Mouse (Mus musculus) hindbrain, embryonic 16.5 days (tissue): ENCODE measurements around the gene Lck. TPM values are rescaled to one million over a fixed set of nuclear protein-coding genes. Genes with fewer than 3 reads are reported as not detected.

Experiments
- ATAC-seq: fragments of 200-750 bp; cut with Nextera tagmentation; 2 replicates; pipeline ENCODE4 v1.8.0; 2017; ENCODE audit warnings: moderate TSS enrichment, moderate library complexity
- H3K27ac ChIP-seq: fragments of 300-500 bp; sonication (generic); 2 replicates; pipeline ENCODE4 v1.5.1; 2014; ENCODE audit warnings: low read depth, mild to moderate bottlenecking, control low read depth, low read length, moderate library complexity
- H3K27me3 ChIP-seq: fragments of 300-500 bp; sonication (generic); replicated peaks from 2 replicates; pipeline ENCODE4 v1.6.1; 2014; ENCODE audit warnings: low read length; ENCODE audit not compliant: control insufficient read depth, insufficient read depth
- H3K36me3 ChIP-seq: fragments of 300-500 bp; sonication (generic); 2 replicates; pipeline ENCODE4 v1.6.1; 2014; ENCODE audit warnings: mild to moderate bottlenecking, low read length, moderate library complexity, mixed read lengths; ENCODE audit not compliant: control insufficient read depth, insufficient read depth
- H3K4me1 ChIP-seq: fragments of 300-500 bp; sonication (generic); 2 replicates; pipeline ENCODE4 v1.6.1; 2014; ENCODE audit warnings: low read depth, low read length; ENCODE audit not compliant: control insufficient read depth, insufficient read depth
- H3K4me2 ChIP-seq: fragments of 300-500 bp; sonication (generic); 2 replicates; pipeline ENCODE4 v1.6.1; 2014; ENCODE audit warnings: mild to moderate bottlenecking, low read length, control low read depth, moderate library complexity
- H3K4me3 ChIP-seq: fragments of 300-500 bp; sonication (generic); 2 replicates; pipeline ENCODE4 v1.5.1; 2014; ENCODE audit warnings: mild to moderate bottlenecking, low read length, control low read depth, moderate library complexity
- H3K9ac ChIP-seq: fragments of 300-500 bp; sonication (generic); 2 replicates; pipeline ENCODE4 v1.6.1; 2014; ENCODE audit warnings: low read depth, mild to moderate bottlenecking, control low read depth, low read length, moderate library complexity
- H3K9me3 ChIP-seq: fragments of 300-500 bp; sonication (generic); 2 replicates; pipeline ENCODE4 v1.6.1; 2014; ENCODE audit warnings: mild to moderate bottlenecking, low read length, moderate library complexity; ENCODE audit not compliant: control insufficient read depth
- WGBS: fragments of 180-500 bp; shearing (Covaris S2); extraction: QIAGEN DNeasy Blood & Tissue Kit; methylation state at CpG from one replicate; pipeline ENCODE4 v1.1.7; 2014; 5-methylcytosine and 5-hydroxymethylcytosine counted together
- polyA plus RNA-seq: library from polyadenylated mRNA; unstranded; fragments of >200 nt; fragmentation: Nextera tagmentation; extraction: Ambion mirVana; gene quantifications from 2 replicates; pipeline ENCODE4 v1.2.1, GENCODE M21; 2015

Lck gene
- polyA plus RNA-seq, 1 experiment from 2014 or later = 13.9 TPM

DNA sequence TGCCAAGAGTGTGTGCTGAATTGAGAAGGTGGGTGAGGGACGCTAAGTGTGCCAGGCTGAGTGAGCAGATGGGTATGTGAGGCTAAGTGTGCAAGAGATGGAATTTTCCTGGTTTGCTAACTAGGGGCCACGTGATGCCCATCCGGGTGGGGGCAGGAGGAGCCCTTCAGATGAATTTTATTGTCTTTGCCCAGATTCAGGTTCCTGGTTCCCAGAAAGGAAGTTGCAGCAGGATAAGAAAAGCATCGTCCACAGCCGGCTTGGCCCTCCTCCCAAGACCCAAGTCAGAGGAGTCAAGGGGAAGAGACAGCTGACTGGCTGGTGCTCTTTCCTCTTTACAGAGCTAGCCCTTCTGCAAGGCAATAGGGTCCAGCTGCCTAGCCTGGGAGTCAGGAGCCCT is 5.0 kb upstream of the Lck start, which contains the start of gene Fam167b:
Gene Fam167b, minus strand, starts transcription at position 84 of the 400 bp plus-strand sequence.
- H3K9ac ChIP-seq = no peak within 1 kb of the TSS

DNA sequence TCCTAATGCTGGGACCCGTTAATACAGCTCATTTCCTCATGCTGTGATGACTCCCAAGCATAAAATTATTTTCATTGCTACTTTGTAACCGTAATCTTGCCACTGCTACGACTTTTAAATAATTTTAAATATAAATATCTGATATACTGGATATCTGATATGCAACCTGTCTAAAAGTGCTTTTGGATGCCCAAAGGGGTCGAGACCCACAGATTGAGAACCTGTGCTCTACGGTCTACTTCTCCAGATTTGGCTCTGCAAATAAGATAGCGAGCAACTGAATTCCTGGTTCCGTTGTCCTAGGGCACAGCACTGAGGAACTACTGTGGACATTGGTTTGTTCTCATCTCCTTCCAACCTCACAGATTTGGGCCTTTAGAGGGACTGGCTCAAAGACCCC is 4.2 kb upstream of the Lck start:
- 79% methylated on average over 7 of the region's 7 CpGs for WGBS
- Histone ChIP-seq H3K27me3 (no peaks in the 10 kb centered on the region), H3K9ac (no peak overlapping the region)

More for the DNA sequence above, 5.0 kb upstream of the Lck start, which contains the start of gene Fam167b:
- 82% methylated on average over 5 of the region's 5 CpGs for WGBS
- Histone ChIP-seq H3K4me2 (peak within 1 kb of the TSS; percentile 6), H3K27ac (no peak within 1 kb of the TSS), H3K4me3 (no peak within 1 kb of the TSS), H3K27me3 (no peaks in the 10 kb centered on the region), H3K36me3 (no peaks in the 10 kb centered on the region), H3K4me1 (peaks cover 3% of the 10 kb centered on the region; the same call in 1 of the 2 replicates), H3K9me3 (no peaks in the 10 kb centered on the region)
- no peak for ATAC-seq

DNA sequence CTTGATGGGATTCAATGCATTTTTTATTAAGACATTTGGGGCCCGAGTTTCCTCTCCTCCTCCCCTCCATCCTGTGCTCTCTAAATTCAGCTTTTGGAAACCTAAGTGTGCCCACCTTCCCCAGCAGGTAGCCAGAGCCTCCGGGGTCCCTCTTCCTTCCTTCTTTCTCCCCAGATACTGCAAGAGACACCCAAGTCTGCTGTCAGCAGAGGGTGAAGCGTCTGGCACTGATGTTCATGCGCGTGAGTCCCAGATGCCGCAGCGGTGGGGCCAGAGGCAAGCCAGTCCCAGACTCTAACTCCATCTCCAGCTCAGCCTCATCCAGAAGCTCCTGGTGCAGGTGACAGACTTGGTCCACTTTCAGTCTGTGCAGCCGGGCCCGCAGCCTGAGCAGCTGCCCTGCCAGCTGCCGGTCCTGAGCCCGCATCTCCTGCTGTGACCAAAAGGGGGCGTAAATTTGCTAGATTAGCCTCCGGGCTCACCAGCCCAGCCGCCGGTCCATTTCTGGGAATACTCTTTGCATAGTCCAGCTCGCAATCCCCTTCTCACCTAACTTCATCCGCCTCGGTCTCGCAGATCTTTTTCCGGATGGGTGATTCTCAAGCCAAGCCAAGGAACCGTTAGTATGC is 3.5 kb upstream of the Lck start:
- Histone ChIP-seq H3K27ac (no peak overlapping the region), H3K9me3 (no peaks in the 10 kb centered on the region), H3K36me3 (no peaks in the 10 kb centered on the region), H3K4me1 (peaks cover 3% of the 10 kb centered on the region; the same call in 1 of the 2 replicates), H3K27me3 (no peaks in the 10 kb centered on the region), H3K9ac (no peak overlapping the region; the same call in 1 of the 2 replicates), H3K4me2 (peak overlapping the region; percentile 6), H3K4me3 (no peak overlapping the region)
- 27% methylated on average over 21 of the region's 21 CpGs for WGBS
- ATAC-seq = no peak

More for the DNA sequence above, 4.2 kb upstream of the Lck start:
- Histone ChIP-seq H3K36me3 (no peaks in the 10 kb centered on the region), H3K4me1 (peaks cover 3% of the 10 kb centered on the region; the same call in 1 of the 2 replicates), H3K9me3 (no peaks in the 10 kb centered on the region), H3K27ac (no peak overlapping the region), H3K4me3 (no peak overlapping the region), H3K4me2 (no peak overlapping the region)
- no peak for ATAC-seq

DNA sequence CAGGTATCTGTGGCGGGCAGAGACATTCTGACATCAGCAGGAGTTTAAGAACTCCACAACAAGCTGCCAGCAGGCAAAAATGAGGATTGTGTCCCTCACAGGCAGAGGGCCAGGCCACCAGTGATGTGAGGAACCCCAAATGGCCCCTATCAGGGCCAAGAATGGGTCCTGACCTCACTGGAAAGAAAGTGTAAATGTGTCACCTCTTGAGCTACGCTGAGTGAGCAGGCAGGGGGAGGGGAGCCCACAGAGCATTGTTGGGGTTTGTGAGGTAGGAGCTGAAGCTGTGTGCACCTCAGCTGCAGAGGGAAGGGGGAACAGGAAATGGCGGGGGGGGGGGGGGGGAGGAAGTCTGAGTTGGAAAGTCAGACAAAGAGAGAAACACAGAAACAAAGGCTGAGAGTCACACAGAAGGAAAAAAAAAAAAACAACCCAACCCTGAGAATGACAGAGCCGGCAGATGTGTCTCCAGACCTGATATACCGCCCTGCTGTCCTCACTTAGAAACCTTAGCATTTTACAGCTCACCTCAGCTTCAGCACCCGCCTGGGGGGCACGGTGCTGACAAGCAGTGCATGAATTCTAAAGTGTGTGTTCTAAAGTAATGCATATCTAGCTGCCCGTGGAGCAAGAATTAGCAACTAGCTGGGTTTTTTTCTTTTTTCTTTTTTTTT is 1.9 kb upstream of the Lck start:
- Histone ChIP-seq H3K36me3 (no peaks in the 10 kb centered on the region), H3K4me3 (no peak overlapping the region), H3K27me3 (no peaks in the 10 kb centered on the region), H3K4me1 (peaks cover 3% of the 10 kb centered on the region; the same call in 1 of the 2 replicates), H3K9ac (no peak overlapping the region), H3K27ac (no peak overlapping the region), H3K9me3 (no peaks in the 10 kb centered on the region), H3K4me2 (no peak overlapping the region)
- 59% methylated on average over 7 of the region's 8 CpGs for WGBS
- no peak for ATAC-seq

DNA sequence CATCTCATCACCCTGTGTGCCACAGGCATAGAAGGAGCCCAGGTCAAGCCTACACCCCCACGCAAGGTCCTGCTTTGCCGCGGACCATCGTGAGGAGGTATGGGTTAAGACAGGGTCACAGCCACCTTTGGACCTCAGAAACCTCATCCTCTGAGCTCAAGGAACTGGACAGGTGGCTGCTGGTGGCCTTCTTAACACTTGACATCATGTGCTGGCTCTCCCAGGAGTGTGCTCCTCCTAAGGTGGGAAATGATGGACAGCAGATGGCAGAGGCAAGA is 409 bp downstream of the Lck start:
- Histone ChIP-seq H3K27me3 (no peaks in the 10 kb centered on the region), H3K9ac (no peak overlapping the region), H3K9me3 (no peaks in the 10 kb centered on the region), H3K4me2 (no peak overlapping the region), H3K27ac (no peak overlapping the region), H3K4me1 (peaks cover 3% of the 10 kb centered on the region; the same call in 1 of the 2 replicates), H3K4me3 (no peak overlapping the region), H3K36me3 (no peaks in the 10 kb centered on the region)
- ATAC-seq = no peak
- 95% methylated on average over 4 of the region's 4 CpGs for WGBS

DNA sequence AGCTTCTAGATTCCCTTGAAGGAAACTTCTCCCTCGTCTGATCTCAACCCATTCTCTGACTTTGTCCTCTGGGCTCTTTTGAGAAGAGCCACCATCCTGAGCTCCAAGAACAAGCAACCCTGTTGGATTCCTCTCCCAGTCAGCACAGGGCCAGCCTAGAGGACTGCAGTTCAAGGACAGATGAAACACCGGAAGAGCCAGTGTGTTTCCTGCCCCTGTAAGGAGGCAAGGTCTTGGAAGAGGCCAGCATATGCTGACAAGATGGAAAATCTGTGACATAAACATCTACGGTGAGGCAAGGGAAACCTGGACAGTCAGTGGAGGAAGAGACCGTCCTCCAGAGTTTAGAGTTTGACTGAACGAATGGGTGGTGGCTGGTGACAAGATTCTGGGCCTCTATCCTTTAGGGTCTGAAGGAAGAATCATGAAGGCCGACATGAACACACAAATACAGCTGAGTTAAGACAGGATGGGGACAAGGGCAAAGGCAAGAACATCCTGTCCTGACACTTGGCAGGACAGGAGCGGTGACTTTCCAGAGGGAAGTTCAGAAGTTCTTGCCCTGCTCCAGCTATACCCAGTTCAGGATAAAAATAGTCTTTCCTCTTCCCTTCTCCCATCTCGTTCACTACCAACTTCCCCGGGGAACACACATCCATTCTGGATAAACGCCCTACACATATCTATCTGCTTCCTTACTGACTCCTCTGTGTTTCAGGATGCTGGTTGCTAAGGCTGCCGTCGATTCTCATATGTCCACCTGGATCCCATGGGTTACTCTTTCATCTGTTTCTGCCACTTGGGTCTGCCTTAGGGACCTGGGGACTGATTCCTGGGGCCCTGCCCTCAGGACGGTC is 977 bp downstream of the Lck start:
- Histone ChIP-seq H3K36me3 (no peaks in the 10 kb centered on the region), H3K9ac (no peak overlapping the region), H3K4me2 (no peak overlapping the region), H3K9me3 (no peaks in the 10 kb centered on the region), H3K4me3 (no peak overlapping the region), H3K27ac (no peak overlapping the region), H3K27me3 (no peaks in the 10 kb centered on the region), H3K4me1 (peaks cover 3% of the 10 kb centered on the region; the same call in 1 of the 2 replicates)
- 87% methylated on average over 13 of the region's 13 CpGs for WGBS
- no peak for ATAC-seq

DNA sequence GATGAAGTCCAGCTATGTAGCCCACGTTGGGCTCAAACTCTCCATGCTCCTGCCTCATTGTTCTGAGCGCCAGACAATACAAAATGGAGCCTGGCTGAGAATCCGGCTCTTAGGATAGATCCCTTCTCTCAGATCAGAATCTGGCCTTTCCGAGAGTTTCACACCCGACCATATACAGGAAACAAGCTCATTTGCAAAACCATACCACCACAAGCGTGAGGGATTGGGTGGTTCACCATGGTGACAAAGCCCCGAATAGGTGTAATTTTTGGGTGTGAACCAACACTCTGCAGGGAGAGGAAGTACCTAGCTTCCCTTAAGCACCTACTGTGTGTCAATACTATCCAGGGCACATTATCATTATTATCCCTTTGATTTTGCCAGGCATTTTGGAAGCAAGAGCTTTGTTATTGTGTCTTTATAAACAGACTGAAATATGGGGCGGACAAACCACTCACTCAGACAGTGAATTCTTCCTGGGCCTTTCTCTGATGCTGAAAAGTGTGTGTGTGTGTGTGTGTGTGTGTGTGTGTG is 1.8 kb downstream of the Lck start:
- Histone ChIP-seq H3K36me3 (no peaks in the 10 kb centered on the region), H3K4me3 (no peak overlapping the region), H3K4me1 (no peaks in the 10 kb centered on the region), H3K27me3 (no peaks in the 10 kb centered on the region), H3K9ac (no peak overlapping the region), H3K27ac (no peak overlapping the region), H3K4me2 (no peak overlapping the region), H3K9me3 (no peaks in the 10 kb centered on the region)
- ATAC-seq = no peak
- WGBS = 75% methylated on average over 8 of the region's 8 CpGs

DNA sequence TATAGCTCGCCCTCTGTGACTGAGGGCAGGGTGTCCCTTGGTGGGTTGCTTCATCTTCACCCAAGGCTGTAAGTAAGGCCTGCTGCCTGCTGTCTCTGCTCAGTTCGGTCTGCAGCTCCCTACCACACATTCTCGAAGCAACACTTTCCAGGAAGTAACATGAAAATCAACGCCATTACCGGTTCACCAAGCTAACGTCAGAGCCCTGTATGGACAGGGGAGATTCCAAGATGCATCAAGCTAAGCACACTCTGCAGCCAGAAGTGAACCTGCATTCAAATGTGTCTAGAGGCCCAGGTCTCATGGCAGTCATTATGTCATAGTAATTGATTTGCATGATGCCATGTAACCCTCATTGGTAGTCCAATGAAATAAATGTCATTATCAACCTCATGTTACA is 3.4 kb downstream of the Lck start:
- no peak overlapping the region for H3K27ac ChIP-seq
- no peak for ATAC-seq
- no peaks in the 10 kb centered on the region for H3K27me3 ChIP-seq
- no peak overlapping the region for H3K4me3 ChIP-seq
- no peak overlapping the region for H3K9ac ChIP-seq
- H3K4me1 ChIP-seq = no peaks in the 10 kb centered on the region
- no peaks in the 10 kb centered on the region for H3K36me3 ChIP-seq
- no peak overlapping the region for H3K4me2 ChIP-seq
- H3K9me3 ChIP-seq = no peaks in the 10 kb centered on the region
- 94% methylated on average over 6 of the region's 6 CpGs for whole genome bisulfite sequencing

DNA sequence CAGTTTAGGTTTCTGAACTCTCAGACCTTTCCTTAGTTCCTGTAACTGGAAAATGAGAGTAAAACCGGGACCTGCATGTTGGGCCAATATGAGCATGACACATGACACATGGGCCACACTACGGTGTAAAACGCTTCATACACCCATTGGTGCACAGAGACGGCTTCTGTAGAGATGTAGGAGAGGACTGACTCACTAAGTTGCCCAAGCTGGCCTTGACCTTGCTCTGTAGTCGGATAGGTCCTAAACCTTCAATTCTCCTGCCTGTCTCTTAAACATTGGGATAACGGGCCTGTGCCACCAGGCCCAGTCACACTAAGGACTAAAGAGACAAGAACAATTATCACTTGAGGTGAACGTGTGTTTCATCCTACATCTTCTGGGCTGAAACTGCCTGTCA is 5.1 kb downstream of the Lck start:
- no peaks in the 10 kb centered on the region for H3K27me3 ChIP-seq
- H3K9ac ChIP-seq = no peak overlapping the region
- no peak for ATAC-seq
- H3K4me2 ChIP-seq = no peak overlapping the region
- no peaks in the 10 kb centered on the region for H3K4me1 ChIP-seq
- H3K9me3 ChIP-seq = no peaks in the 10 kb centered on the region
- H3K36me3 ChIP-seq = no peaks in the 10 kb centered on the region
- H3K27ac ChIP-seq = no peak overlapping the region
- WGBS = 95% methylated on average over 7 of the region's 7 CpGs
- no peak overlapping the region for H3K4me3 ChIP-seq
